Mouse (Mus musculus) spleen, adult 2 months (tissue): ENCODE results near the gene Eda.

Experiments used
- CTCF ChIP-seq: fragments of 200-500 bp; IDR thresholded peaks from 2 replicates; pipeline ENCODE4 v1.5.1; 2011; ENCODE audit warnings: mild to moderate bottlenecking, inconsistent platforms; ENCODE audit not compliant: insufficient read depth, insufficient read length, insufficient replicate concordance; ENCODE audit errors: extremely low read depth
- POLR2A ChIP-seq: fragments of 200-500 bp; IDR thresholded peaks from 2 replicates; pipeline ENCODE4 v1.6.1; 2011; ENCODE audit warnings: low read depth, low read length, inconsistent platforms

DNA sequence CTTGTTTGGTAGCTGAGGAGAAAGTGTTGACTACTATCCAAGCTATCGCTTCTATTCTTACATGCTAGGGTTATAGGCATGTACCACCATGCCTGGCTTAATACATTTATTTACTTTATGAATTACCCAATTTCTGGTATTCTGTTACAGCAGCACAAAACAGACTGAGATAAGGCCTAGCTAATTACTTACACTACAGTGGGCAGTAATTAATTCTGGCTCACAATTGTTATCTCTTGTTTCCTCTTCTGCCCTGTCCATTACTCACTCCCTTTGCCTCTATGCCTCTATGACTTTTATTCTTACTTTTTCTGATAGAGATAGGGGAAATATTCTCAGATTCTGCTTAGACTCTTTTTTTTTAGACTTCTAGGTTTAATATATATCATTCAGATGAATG is 18.0 kb downstream of the Eda start:
- no peak for TF ChIP-seq CTCF
- no peak for TF ChIP-seq POLR2A
